Mouse (Mus musculus) midbrain, embryonic 15.5 days (tissue): Measurements from ENCODE around the gene Rasl10b. TPM values are rescaled to one million over a fixed set of nuclear protein-coding genes. Genes with fewer than 3 reads are reported as not detected.

Source experiments
- ATAC-seq: fragments of 200-750 bp; cut with Nextera tagmentation; replicated peaks from 2 replicates; pipeline ENCODE4 v1.8.0; 2017; ENCODE audit warnings: moderate TSS enrichment
- H3K27ac ChIP-seq: fragments of 300-500 bp; sonication (generic); 2 replicates; pipeline ENCODE4 v1.5.1; 2015; ENCODE audit warnings: mild to moderate bottlenecking, inconsistent platforms
- H3K27me3 ChIP-seq: fragments of 300-500 bp; sonication (generic); replicated peaks from 2 replicates; pipeline ENCODE4 v1.6.1; 2015; ENCODE audit warnings: inconsistent platforms
- H3K36me3 ChIP-seq: fragments of 300-500 bp; sonication (generic); replicated peaks from 2 replicates; pipeline ENCODE4 v1.6.1; 2015; ENCODE audit warnings: inconsistent platforms
- H3K4me1 ChIP-seq: fragments of 300-500 bp; sonication (generic); 2 replicates; pipeline ENCODE4 v1.6.1; 2015; ENCODE audit warnings: inconsistent platforms
- H3K4me2 ChIP-seq: fragments of 300-500 bp; sonication (generic); 2 replicates; pipeline ENCODE4 v1.6.1; 2015; ENCODE audit warnings: inconsistent platforms, mild to moderate bottlenecking, moderate library complexity
- H3K4me3 ChIP-seq: fragments of 300-500 bp; sonication (generic); 2 replicates; pipeline ENCODE4 v1.5.1; 2015; ENCODE audit warnings: mild to moderate bottlenecking, inconsistent platforms
- H3K9ac ChIP-seq: fragments of 300-500 bp; sonication (generic); 2 replicates; pipeline ENCODE4 v1.6.1; 2015; ENCODE audit warnings: mild to moderate bottlenecking, inconsistent platforms
- H3K9me3 ChIP-seq: fragments of 300-500 bp; sonication (generic); 2 replicates; pipeline ENCODE4 v1.6.1; 2016; ENCODE audit warnings: inconsistent platforms
- WGBS: fragments of 180-500 bp; shearing (Covaris S2); methylation state at CpG from one replicate; pipeline ENCODE4 v1.1.7; 2015; ENCODE audit warnings: mixed read lengths; 5-methylcytosine and 5-hydroxymethylcytosine counted together
- polyA plus RNA-seq: library from polyadenylated mRNA; unstranded; fragments of >200 nt; fragmentation: Nextera tagmentation; extraction: Ambion mirVana; gene quantifications from 2 replicates; pipeline ENCODE4 v1.2.1, GENCODE M21; 2015

Rasl10b gene
- 43.2 and 45.6 TPM in 2 replicates for polyA plus RNA-seq

DNA sequence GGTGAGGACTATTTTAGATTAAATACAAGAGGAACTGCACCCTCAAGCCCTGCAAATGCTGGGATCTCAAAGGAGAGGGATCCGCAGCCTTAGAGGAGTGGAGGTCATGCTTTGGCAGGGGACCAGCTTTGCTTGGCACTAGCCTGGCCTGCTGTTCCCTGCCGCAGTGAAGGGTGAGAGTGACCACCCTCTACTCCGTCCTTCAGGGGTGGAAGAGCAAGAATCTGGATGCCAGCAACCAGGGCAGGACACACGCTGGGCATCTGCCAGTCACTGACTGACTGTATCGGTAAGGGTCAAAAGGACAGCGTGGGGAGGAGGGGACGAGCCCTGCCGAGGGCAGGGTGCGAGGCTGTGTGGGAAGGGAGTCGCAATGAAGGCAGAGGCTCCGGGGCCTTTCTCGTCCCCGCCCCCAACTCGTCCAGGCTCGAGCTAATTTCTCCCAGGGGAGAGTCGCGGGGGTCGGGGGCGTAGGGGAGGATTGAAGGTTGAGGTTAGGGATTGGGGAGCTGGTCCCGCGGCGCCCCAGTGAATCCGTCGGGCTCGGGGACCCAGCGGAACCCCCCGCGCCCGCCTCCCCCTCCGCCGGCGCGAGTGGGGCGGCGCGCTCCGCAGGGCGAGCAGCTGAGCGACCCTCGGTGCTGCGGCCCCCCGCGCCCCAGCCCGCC, at the start of gene Rasl10b:
Gene Rasl10b, plus strand, starts transcription at position 51 of the 668 bp plus-strand sequence.
- H3K9ac ChIP-seq, result peak within 1 kb of the TSS; percentile 93
- peak within 1 kb of the TSS; percentile 86 for H3K4me2 ChIP-seq
- peak within 1 kb of the TSS; percentile 71 for H3K27ac ChIP-seq
- H3K4me1 ChIP-seq, result peaks cover 27% of the 10 kb centered on the region
- WGBS, result under 1% methylated on average over 44 of the region's 44 CpGs
- H3K9me3 ChIP-seq, result no peaks in the 10 kb centered on the region
- H3K4me3 ChIP-seq, result peak within 1 kb of the TSS; percentile 89
- H3K27me3 ChIP-seq, result no peaks in the 10 kb centered on the region
- H3K36me3 ChIP-seq, result no peaks in the 10 kb centered on the region
- ATAC-seq, result peak; percentile 85

- H3K27ac ChIP-seq, result no peak overlapping the region
Observed at GRCm38 (mm10) chr11:83364656-83365055, 44.3 kb upstream of the Rasl10b start.

DNA sequence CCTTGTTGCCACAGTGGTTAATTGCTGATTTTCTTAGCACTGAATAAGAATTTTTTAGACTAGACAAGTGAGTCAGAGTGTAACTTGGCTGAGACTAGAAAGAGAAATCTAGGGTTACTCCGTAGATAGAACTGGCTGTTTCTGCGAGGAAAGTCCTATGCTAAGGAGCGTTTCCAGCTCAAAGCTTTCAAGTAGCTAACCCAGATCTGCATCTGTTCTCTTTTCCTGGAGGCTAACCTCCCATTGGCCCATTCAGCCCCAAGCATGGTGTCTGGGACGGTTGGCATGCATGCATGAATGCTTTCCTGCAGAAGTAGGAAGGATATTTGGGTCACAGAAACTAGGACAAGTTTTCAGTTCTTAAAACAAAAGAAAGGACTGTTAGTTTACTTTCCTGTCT, 37.7 kb upstream of the Rasl10b start:
- Histone ChIP-seq H3K4me1 (no peaks in the 10 kb centered on the region), H3K27me3 (no peaks in the 10 kb centered on the region), H3K4me3 (no peak overlapping the region), H3K9me3 (no peaks in the 10 kb centered on the region), H3K4me2 (no peak overlapping the region), H3K9ac (no peak overlapping the region), H3K36me3 (peaks cover 35% of the 10 kb centered on the region), H3K27ac (no peak overlapping the region)
- 84% methylated on average over 4 of the region's 4 CpGs for WGBS
- ATAC-seq, result no peak

More at GRCm38 (mm10) chr11:83364656-83365055, 44.3 kb upstream of the Rasl10b start:
- no peaks in the 10 kb centered on the region for H3K9me3 ChIP-seq
- H3K27me3 ChIP-seq, result no peaks in the 10 kb centered on the region
- H3K36me3 ChIP-seq, result peaks cover 28% of the 10 kb centered on the region
- ATAC-seq, result no peak
- WGBS, result 93% methylated on average over 6 of the region's 6 CpGs
- H3K9ac ChIP-seq, result no peak overlapping the region
- H3K4me2 ChIP-seq, result no peak overlapping the region
- no peaks in the 10 kb centered on the region for H3K4me1 ChIP-seq
- H3K4me3 ChIP-seq, result no peak overlapping the region

- H3K9me3 ChIP-seq, result no peaks in the 10 kb centered on the region
- H3K27me3 ChIP-seq, result no peaks in the 10 kb centered on the region
- 82% methylated on average over 7 of the region's 7 CpGs for WGBS
- no peak for ATAC-seq
- H3K36me3 ChIP-seq, result peaks cover 10% of the 10 kb centered on the region
- H3K9ac ChIP-seq, result no peak overlapping the region
- no peak overlapping the region for H3K27ac ChIP-seq
- no peak overlapping the region for H3K4me3 ChIP-seq
- 0 out of 2 replicates have a peak, but pooled peaks cover 3% of the 10 kb centered on the region for H3K4me1 ChIP-seq
- H3K4me2 ChIP-seq, result no peak overlapping the region
Observed at GRCm38 (mm10) chr11:83379745-83380341, 29.1 kb upstream of the Rasl10b start.

GRCm38 (mm10) chr11:83382876-83383531, 25.9 kb upstream of the Rasl10b start:
- 58% methylated on average over 9 of the region's 9 CpGs for WGBS
- H3K27me3 ChIP-seq, result no peaks in the 10 kb centered on the region
- H3K36me3 ChIP-seq, result no peaks in the 10 kb centered on the region
- no peak overlapping the region for H3K9ac ChIP-seq
- no peak overlapping the region for H3K4me3 ChIP-seq
- H3K9me3 ChIP-seq, result no peaks in the 10 kb centered on the region
- H3K4me2 ChIP-seq, result no peak overlapping the region
- H3K4me1 ChIP-seq, result 0 out of 2 replicates have a peak, but pooled peaks cover 3% of the 10 kb centered on the region
- H3K27ac ChIP-seq, result no peak overlapping the region
- no peak for ATAC-seq

DNA sequence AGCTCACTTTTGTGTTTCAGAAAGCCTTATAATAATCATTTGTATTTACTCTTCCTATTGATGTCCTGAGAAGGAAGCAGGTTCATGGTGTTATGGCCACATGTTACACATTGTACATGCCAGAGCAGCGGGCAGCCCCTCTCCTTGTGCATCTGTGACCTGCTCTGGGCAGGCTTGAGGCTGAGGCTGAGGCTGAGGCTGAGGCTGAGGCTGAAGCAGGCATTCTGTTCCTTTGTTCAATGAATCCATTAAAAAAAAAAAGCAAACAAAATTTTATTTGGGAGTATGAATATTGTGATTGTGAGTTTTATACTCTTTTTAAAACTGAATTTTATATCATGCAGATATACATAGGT, 25.4 kb upstream of the Rasl10b start:
- H3K9me3 ChIP-seq, result no peaks in the 10 kb centered on the region
- H3K4me1 ChIP-seq, result 0 out of 2 replicates have a peak, but pooled peaks cover 3% of the 10 kb centered on the region
- ATAC-seq, result no peak
- H3K27me3 ChIP-seq, result no peaks in the 10 kb centered on the region
- no peak overlapping the region for H3K4me3 ChIP-seq
- no peak overlapping the region for H3K27ac ChIP-seq
- H3K4me2 ChIP-seq, result no peak overlapping the region
- H3K9ac ChIP-seq, result no peak overlapping the region
- 70% methylated on average over 1 of the region's 1 CpGs for WGBS
- no peaks in the 10 kb centered on the region for H3K36me3 ChIP-seq

GRCm38 (mm10) chr11:83393062-83393461, 15.9 kb upstream of the Rasl10b start:
- no peak overlapping the region for H3K9ac ChIP-seq
- no peak overlapping the region for H3K4me3 ChIP-seq
- no peak for ATAC-seq
- H3K27me3 ChIP-seq, result no peaks in the 10 kb centered on the region
- 93% methylated on average over 4 of the region's 4 CpGs for WGBS
- peaks cover 10% of the 10 kb centered on the region for H3K4me1 ChIP-seq
- H3K9me3 ChIP-seq, result no peaks in the 10 kb centered on the region
- H3K36me3 ChIP-seq, result peaks cover 27% of the 10 kb centered on the region
- H3K27ac ChIP-seq, result no peak overlapping the region
- no peak overlapping the region for H3K4me2 ChIP-seq

DNA sequence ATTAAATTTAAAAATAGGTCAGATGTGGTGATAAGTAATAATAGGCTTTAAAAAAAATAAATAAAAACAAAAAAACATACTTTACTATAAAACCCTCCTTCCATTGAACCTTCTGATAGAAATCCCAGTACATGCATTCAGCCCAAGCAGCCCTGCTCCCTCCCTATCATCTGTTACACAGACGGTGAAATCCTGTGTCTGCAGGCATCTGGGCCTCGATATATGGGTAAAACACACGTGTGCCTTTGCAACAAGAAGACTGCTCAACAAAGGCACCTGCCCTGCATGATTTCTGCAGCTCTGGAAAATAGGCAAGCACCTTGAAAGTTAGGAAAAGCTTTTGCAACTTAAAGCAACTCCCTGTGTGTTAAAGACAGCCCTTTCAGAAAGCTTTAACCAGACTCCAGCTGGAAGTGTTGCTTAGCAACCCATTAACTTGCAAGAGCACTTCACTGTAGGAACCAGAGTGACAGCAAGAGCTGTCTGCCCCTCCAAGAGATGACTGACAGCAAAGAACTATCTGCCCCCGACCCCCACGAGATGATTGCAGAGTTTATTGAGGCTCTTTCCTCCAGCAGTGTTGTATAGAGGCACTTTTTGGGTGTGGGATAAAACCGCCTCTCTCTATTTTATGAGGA, 14.0 kb upstream of the Rasl10b start:
- Histone ChIP-seq H3K9me3 (no peaks in the 10 kb centered on the region), H3K27ac (peak overlapping the region; percentile 49; the same call in 1 of the 2 replicates), H3K9ac (no peak overlapping the region), H3K27me3 (no peaks in the 10 kb centered on the region), H3K4me2 (no peak overlapping the region), H3K4me3 (no peak overlapping the region), H3K4me1 (peaks cover 10% of the 10 kb centered on the region), H3K36me3 (peaks cover 36% of the 10 kb centered on the region)
- ATAC-seq, result peak; percentile 56; the same call in 1 of the 2 replicates
- WGBS, result 16% methylated on average over 6 of the region's 6 CpGs

- no peak overlapping the region for H3K27ac ChIP-seq
- H3K9me3 ChIP-seq, result no peaks in the 10 kb centered on the region
- no peak for ATAC-seq
- H3K4me1 ChIP-seq, result peaks cover 10% of the 10 kb centered on the region
- no peak overlapping the region for H3K4me2 ChIP-seq
- H3K36me3 ChIP-seq, result peaks cover 30% of the 10 kb centered on the region
- H3K27me3 ChIP-seq, result no peaks in the 10 kb centered on the region
- H3K4me3 ChIP-seq, result no peak overlapping the region
- WGBS, result 92% methylated on average over 7 of the region's 7 CpGs
- H3K9ac ChIP-seq, result no peak overlapping the region
Observed at GRCm38 (mm10) chr11:83397626-83398025, 11.3 kb upstream of the Rasl10b start.

- peaks cover 30% of the 10 kb centered on the region for H3K36me3 ChIP-seq
- no peak overlapping the region for H3K27ac ChIP-seq
- no peak overlapping the region for H3K4me3 ChIP-seq
- WGBS, result 86% methylated on average over 5 of the region's 5 CpGs
- H3K4me2 ChIP-seq, result no peak overlapping the region
- peaks cover 10% of the 10 kb centered on the region for H3K4me1 ChIP-seq
- no peaks in the 10 kb centered on the region for H3K9me3 ChIP-seq
- H3K9ac ChIP-seq, result no peak overlapping the region
- no peak for ATAC-seq
- H3K27me3 ChIP-seq, result no peaks in the 10 kb centered on the region
Observed at GRCm38 (mm10) chr11:83398724-83399123, 10.2 kb upstream of the Rasl10b start.

- H3K4me1 ChIP-seq, result no peaks in the 10 kb centered on the region
- no peaks in the 10 kb centered on the region for H3K27me3 ChIP-seq
- no peak overlapping the region for H3K27ac ChIP-seq
- WGBS, result 79% methylated on average over 7 of the region's 7 CpGs
- no peak overlapping the region for H3K9ac ChIP-seq
- H3K36me3 ChIP-seq, result peaks cover 12% of the 10 kb centered on the region
- H3K4me3 ChIP-seq, result no peak overlapping the region
- H3K4me2 ChIP-seq, result no peak overlapping the region
- no peak for ATAC-seq
- no peaks in the 10 kb centered on the region for H3K9me3 ChIP-seq
Observed at GRCm38 (mm10) chr11:83403787-83404186, 5.2 kb upstream of the Rasl10b start.

DNA sequence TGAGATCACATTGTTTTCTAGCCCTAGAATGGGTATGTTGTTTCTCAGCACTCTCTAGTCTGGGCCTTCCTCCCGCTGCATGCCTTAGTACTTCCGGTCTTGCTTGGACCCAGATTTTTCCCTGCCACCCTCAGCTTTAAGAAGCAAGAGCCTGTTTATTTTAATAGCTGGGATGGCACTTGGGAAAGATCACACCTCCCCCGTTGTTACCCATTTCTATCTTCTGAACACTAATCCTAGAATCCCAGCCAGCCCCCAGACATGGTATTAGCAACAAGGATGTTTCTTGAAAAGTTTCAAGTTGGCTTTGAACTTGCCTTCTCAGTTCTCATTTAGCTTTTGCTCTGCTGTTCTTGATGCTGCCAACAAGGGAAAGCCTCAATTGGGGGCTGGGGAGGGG, 2.5 kb upstream of the Rasl10b start:
- H3K4me2 ChIP-seq, result no peak overlapping the region
- 79% methylated on average over 3 of the region's 3 CpGs for WGBS

More for the DNA sequence above, 2.5 kb upstream of the Rasl10b start:
- Histone ChIP-seq H3K9ac (no peak overlapping the region), H3K36me3 (peaks cover 8% of the 10 kb centered on the region), H3K4me3 (no peak overlapping the region), H3K27ac (no peak overlapping the region), H3K4me1 (peaks cover 18% of the 10 kb centered on the region), H3K27me3 (no peaks in the 10 kb centered on the region), H3K9me3 (no peaks in the 10 kb centered on the region)
- no peak for ATAC-seq
